Mouse (Mus musculus): ENCODE data around the gene Vmn2r116. TPM values are rescaled to one million over a fixed set of nuclear protein-coding genes. Genes with fewer than 3 reads are reported as not detected.
"Not testable (repeated sequence)": the region's sequence is repeated elsewhere in the genome, so short reads cannot be mapped to it uniquely, and the experiment has no call there.

Gene Vmn2r116
- not detected in 2 replicates for polyA plus RNA-seq (2016; fragmentation: Nextera tagmentation; extraction: Ambion mirVana)

DNA sequence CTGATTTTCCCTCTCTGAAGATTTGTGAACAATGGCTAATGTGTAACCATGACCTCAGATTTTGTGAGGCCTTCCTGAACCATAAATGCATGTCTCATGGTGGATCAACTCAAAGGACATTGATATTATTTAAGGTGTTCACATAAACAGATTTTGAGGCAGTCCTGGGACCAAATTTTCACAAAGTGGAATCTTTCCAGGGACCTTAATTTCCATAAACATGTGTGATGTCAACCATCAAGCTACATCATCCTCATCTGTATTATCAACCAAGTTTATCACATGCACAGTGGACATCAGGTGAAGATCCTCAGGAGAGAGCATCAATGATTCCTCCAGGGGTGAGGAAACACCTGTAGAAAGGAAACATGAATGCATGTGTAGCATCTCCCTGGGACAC, at the start of gene Vmn2r116:
Gene Vmn2r116 (plus strand): TSS at position 301 of the 400 bp plus-strand sequence.
- not testable (repeated sequence) for H3K27ac ChIP-seq; ATAC-seq (ENCODE audit: low FRiP score); H3K4me3 ChIP-seq; H3K4me2 ChIP-seq (replicated peaks); H3K9ac ChIP-seq; H3K27me3 ChIP-seq; H3K9me3 ChIP-seq (replicated peaks); H3K36me3 ChIP-seq; H3K4me1 ChIP-seq

DNA sequence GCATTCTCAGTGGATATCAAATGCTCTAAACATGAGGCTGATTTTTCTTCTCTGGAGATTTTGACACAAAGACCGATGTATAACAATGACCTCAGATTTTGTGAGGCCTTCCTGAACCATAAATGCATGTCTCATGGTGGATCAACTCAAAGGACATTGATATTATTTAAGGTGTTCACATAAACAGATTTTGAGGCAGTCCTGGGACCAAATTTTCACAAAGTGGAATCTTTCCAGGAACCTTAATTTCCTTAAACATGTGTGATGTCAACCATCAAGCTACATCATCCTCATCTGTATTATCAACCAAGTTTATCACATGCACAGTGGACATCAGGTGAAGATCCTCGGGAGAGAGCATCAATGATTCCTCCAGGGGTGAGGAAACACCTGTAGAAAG, 41.0 kb upstream of the Vmn2r116 start, which contains the start of gene Vmn2r115:
Gene Vmn2r115 (plus strand): TSS at position 301 of the 400 bp plus-strand sequence.
- not testable (repeated sequence) for H3K27ac ChIP-seq; H3K9me3 ChIP-seq (replicated peaks); H3K27me3 ChIP-seq; H3K4me1 ChIP-seq; H3K4me2 ChIP-seq (replicated peaks); ATAC-seq (ENCODE audit: low FRiP score); H3K9ac ChIP-seq; H3K36me3 ChIP-seq; H3K4me3 ChIP-seq
- WGBS, result 44% methylated on average over 2 of the region's 2 CpGs

DNA sequence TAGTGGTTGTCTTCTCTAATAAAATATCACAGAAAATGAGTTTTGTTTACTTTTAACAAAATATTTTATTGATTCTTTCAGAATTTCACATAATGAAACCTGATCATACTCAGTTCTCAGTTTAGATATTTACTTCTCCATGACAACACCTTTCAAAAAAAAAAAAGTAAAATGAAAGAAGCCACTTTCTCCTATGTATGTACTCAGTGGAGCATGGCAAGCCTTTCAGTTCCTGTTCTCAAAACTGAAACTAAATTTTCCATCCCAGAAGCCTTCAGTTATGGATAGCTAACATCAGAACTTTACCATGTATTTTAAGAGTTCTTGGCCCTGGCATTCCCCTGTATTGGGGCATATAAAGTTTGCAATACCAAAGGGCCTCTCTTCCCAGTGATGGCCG, 32.8 kb upstream of the Vmn2r116 start:
- no peaks in the 10 kb centered on the region for H3K27me3 ChIP-seq
- H3K27ac ChIP-seq, result no peak overlapping the region
- H3K9ac ChIP-seq, result no peak overlapping the region
- H3K36me3 ChIP-seq, result no peaks in the 10 kb centered on the region
- ATAC-seq (ENCODE audit: low FRiP score), result no peak
- no peaks in the 10 kb centered on the region for H3K4me1 ChIP-seq
- no peak overlapping the region for H3K4me2 ChIP-seq (replicated peaks)
- H3K4me3 ChIP-seq, result no peak overlapping the region
- WGBS, result 63% methylated on average over 1 of the region's 1 CpGs
- H3K9me3 ChIP-seq (replicated peaks), result 0 out of 2 replicates have a peak, but pooled peaks cover 8% of the 10 kb centered on the region

DNA sequence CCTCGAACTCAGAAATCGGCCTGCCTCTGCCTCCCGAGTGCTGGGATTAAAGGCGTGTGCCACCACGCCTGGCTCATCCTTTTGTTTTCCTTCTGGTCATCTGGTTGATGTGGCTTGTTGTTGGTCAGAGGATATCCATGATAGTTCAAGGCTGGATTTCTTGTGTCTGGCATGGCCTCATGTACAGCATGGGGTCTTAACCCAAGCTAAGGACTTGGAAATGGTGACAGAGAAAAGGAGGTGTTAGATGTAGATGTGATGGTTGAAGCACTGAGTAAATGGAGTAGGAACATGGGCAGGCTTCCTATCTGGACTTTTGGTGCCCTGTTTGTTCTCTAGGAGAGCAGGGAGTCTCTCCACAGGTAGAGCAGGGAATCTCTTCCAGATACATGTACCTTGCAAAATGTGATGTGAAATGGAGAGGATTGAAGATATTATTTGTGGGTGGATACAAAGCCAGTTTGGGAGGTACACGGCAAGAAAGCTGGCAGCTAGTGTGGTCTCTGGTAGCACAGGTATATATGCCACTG, 48.8 kb downstream of the Vmn2r116 start:
- Histone ChIP-seq H3K4me2 (replicated peaks) (no peak overlapping the region), H3K27ac (no peak overlapping the region), H3K27me3 (no peaks in the 10 kb centered on the region), H3K4me1 (no peaks in the 10 kb centered on the region), H3K9ac (no peak overlapping the region), H3K36me3 (no peaks in the 10 kb centered on the region), H3K4me3 (no peak overlapping the region), H3K9me3 (replicated peaks) (peaks cover 15% of the 10 kb centered on the region)
- peak; percentile 46; the same call in 1 of the 2 replicates for ATAC-seq (ENCODE audit: low FRiP score)
- WGBS, result 77% methylated on average over 6 of the region's 6 CpGs

Other genes with a start within 250 kb of the Vmn2r116 start
- gene Zfp40, start 191.4 kb upstream of the Vmn2r116 start, polyA plus RNA-seq (2016; fragmentation: Nextera tagmentation; extraction: Ambion mirVana), result 22.8 and 24.4 TPM in 2 replicates
- not detected in 2 replicates for gene Vmn2r114, start 72.1 kb upstream of the Vmn2r116 start, polyA plus RNA-seq (2016; fragmentation: Nextera tagmentation; extraction: Ambion mirVana)
- gene Vmn2r115, start 40.9 kb upstream of the Vmn2r116 start, polyA plus RNA-seq (2016; fragmentation: Nextera tagmentation; extraction: Ambion mirVana), result not detected in 2 replicates
- not detected in 2 replicates for gene Vmn2r117, start 95.1 kb downstream of the Vmn2r116 start, polyA plus RNA-seq (2016; fragmentation: Nextera tagmentation; extraction: Ambion mirVana)
- gene Zfp213, start 179.6 kb downstream of the Vmn2r116 start, polyA plus RNA-seq (2016; fragmentation: Nextera tagmentation; extraction: Ambion mirVana), result 20.8 and 21.3 TPM in 2 replicates
- 24.9 and 26.1 TPM in 2 replicates for gene Zfp13, start 214.9 kb downstream of the Vmn2r116 start, polyA plus RNA-seq (2016; fragmentation: Nextera tagmentation; extraction: Ambion mirVana)
- 0.46 and 0.93 TPM in 2 replicates for gene Zscan10, start 216.3 kb downstream of the Vmn2r116 start, polyA plus RNA-seq (2016; fragmentation: Nextera tagmentation; extraction: Ambion mirVana)